Mouse (Mus musculus) forebrain, embryonic 16.5 days (tissue): ENCODE results near the gene Wasf2. TPM values are rescaled to one million over a fixed set of nuclear protein-coding genes. Genes with fewer than 3 reads are reported as not detected.

Experiments used
- ATAC-seq: fragments of 200-750 bp; cut with Nextera tagmentation; 2 replicates; pipeline ENCODE4 v1.8.0; 2017; ENCODE audit warnings: mild to moderate bottlenecking, moderate library complexity
- H3K27ac ChIP-seq: fragments of 300-500 bp; sonication (generic); 2 replicates; pipeline ENCODE4 v1.5.1; 2014; ENCODE audit warnings: low read length, control low read depth
- H3K27me3 ChIP-seq: fragments of 300-500 bp; sonication (generic); replicated peaks from 2 replicates; pipeline ENCODE4 v1.6.1; 2014; ENCODE audit warnings: low read length; ENCODE audit not compliant: control insufficient read depth, insufficient read depth
- H3K36me3 ChIP-seq: fragments of 300-500 bp; sonication (generic); 2 replicates; pipeline ENCODE4 v1.6.1; 2014; ENCODE audit not compliant: control insufficient read depth, insufficient read depth
- H3K4me1 ChIP-seq: fragments of 300-500 bp; sonication (generic); replicated peaks from 2 replicates; pipeline ENCODE4 v1.6.1; 2014; ENCODE audit warnings: low read length; ENCODE audit not compliant: control insufficient read depth, insufficient read depth
- H3K4me2 ChIP-seq: fragments of 300-500 bp; sonication (generic); 2 replicates; pipeline ENCODE4 v1.6.1; 2014; ENCODE audit warnings: mild to moderate bottlenecking, low read length, control low read depth
- H3K4me3 ChIP-seq: fragments of 300-500 bp; sonication (generic); replicated peaks from 2 replicates; pipeline ENCODE4 v1.5.1; 2014; ENCODE audit warnings: mild to moderate bottlenecking, low read length, control low read depth
- H3K9ac ChIP-seq: fragments of 300-500 bp; sonication (generic); replicated peaks from 2 replicates; pipeline ENCODE4 v1.6.1; 2014; ENCODE audit warnings: low read depth, low read length, control low read depth
- H3K9me3 ChIP-seq: fragments of 300-500 bp; sonication (generic); 2 replicates; pipeline ENCODE4 v1.6.1; 2016; ENCODE audit warnings: low read length; ENCODE audit not compliant: control insufficient read depth
- WGBS: fragments of 180-500 bp; shearing (Covaris S2); extraction: QIAGEN DNeasy Blood & Tissue Kit; methylation state at CpG from one replicate; pipeline ENCODE4 v1.1.7; 2014; 5-methylcytosine and 5-hydroxymethylcytosine counted together
- polyA plus RNA-seq: library from polyadenylated mRNA; unstranded; fragments of >200 nt; fragmentation: Nextera tagmentation; extraction: Ambion mirVana; gene quantifications from 2 replicates; pipeline ENCODE4 v1.2.1, GENCODE M21; 2015

Wasf2 gene
- polyA plus RNA-seq, 1 experiment from 2014 or later: 27.0 TPM

DNA sequence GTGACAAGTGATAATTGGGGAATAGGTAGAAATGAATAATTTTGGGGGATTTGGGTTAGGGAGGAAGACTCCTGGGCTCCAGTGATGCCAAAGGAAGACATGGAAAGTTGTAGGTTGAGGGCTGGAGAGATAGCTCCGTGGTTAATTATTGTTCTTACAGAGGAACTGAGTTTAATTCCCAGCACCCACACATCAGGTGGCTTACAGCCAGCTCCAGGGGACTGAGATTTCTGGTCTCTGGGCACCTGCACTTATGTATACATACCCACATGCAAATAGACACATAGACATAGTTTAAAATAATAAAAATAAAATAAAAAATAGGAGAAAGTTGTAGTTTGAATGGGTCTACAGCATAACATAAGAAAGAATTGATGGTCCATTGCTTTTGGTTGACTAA is 6.6 kb downstream of the Wasf2 start:
- Histone ChIP-seq H3K4me1 (peaks cover 5% of the 10 kb centered on the region), H3K27ac (no peak overlapping the region), H3K27me3 (no peaks in the 10 kb centered on the region), H3K4me2 (no peak overlapping the region), H3K4me3 (no peak overlapping the region), H3K9me3 (no peaks in the 10 kb centered on the region), H3K9ac (no peak overlapping the region), H3K36me3 (peaks cover 3% of the 10 kb centered on the region; the same call in 1 of the 2 replicates)
- WGBS: 73% methylated on average over 1 of the region's 1 CpGs
- no peak for ATAC-seq

DNA sequence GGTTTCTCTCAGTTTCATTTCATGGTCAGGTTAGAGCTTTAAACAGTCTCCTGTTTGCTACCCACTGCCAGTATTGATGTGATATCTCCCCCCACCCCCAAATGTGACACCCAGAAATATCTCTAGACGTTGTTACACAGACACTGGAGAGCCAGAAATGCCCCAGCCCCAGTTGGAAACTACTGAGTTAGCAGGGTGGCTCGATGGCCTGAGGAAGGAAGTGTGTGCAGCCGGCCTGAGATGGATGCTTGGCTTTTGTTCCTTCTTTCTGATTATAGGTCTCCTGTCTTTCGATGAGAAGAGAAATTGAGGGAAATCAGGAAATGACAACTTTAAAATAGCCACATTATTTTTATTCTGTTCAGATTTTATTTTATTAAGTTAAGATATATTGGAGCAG is 8.7 kb downstream of the Wasf2 start:
- Histone ChIP-seq H3K27me3 (no peaks in the 10 kb centered on the region), H3K9me3 (no peaks in the 10 kb centered on the region), H3K4me3 (no peak overlapping the region), H3K36me3 (peaks cover 3% of the 10 kb centered on the region; the same call in 1 of the 2 replicates), H3K9ac (no peak overlapping the region), H3K27ac (no peak overlapping the region), H3K4me1 (no peaks in the 10 kb centered on the region), H3K4me2 (no peak overlapping the region)
- ATAC-seq: no peak
- 85% methylated on average over 4 of the region's 4 CpGs for WGBS

DNA sequence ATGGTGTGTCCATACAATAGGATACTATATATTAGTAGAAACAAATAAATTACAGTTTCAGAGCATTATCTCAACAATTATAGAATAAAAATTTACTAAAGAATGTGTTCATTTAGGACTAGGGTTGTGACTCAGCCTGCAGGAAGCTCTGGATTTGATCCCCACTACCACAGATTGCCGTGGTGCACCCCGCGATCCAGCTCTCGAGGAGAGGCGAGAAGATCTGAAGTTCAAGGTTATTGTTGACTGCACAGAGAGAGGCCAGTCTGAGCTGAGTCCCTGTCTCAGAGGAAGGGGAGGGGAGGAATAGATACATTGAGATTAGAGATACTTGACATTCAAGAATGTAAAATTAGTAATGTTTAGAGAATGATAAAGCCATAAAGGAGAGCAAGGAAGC is 24.7 kb downstream of the Wasf2 start:
- H3K4me1 ChIP-seq: peaks cover 21% of the 10 kb centered on the region
- no peak overlapping the region for H3K27ac ChIP-seq
- ATAC-seq: no peak
- H3K27me3 ChIP-seq: no peaks in the 10 kb centered on the region
- H3K9me3 ChIP-seq: no peaks in the 10 kb centered on the region
- H3K36me3 ChIP-seq: no peaks in the 10 kb centered on the region
- no peak overlapping the region for H3K9ac ChIP-seq
- no peak overlapping the region for H3K4me3 ChIP-seq
- 96% methylated on average over 5 of the region's 5 CpGs for WGBS
- no peak overlapping the region for H3K4me2 ChIP-seq

DNA sequence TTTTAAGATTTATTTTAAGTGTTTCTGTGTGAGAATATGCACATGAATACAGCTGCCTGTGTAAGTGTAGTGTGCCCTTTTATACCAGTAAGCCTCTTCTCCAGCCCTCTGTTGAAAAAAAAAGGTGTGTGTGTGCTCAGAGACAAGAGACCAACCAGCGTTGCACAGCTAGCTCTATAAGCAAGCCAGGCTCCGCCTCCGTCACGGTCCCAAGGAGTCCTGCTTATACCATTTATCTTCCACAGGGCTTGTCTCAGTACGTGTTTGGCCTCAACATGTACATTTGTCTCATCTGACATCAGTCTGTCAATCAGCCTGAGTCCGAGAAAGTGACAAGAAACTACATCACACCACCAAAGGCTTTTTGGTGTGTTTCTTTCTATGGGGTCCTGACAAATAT is 25.4 kb downstream of the Wasf2 start:
- H3K4me2 ChIP-seq: no peak overlapping the region
- no peaks in the 10 kb centered on the region for H3K36me3 ChIP-seq
- no peak overlapping the region for H3K27ac ChIP-seq
- no peaks in the 10 kb centered on the region for H3K9me3 ChIP-seq
- no peaks in the 10 kb centered on the region for H3K27me3 ChIP-seq
- 87% methylated on average over 6 of the region's 6 CpGs for whole genome bisulfite sequencing
- H3K9ac ChIP-seq: no peak overlapping the region
- ATAC-seq: no peak
- no peak overlapping the region for H3K4me3 ChIP-seq
- peaks cover 26% of the 10 kb centered on the region for H3K4me1 ChIP-seq

DNA sequence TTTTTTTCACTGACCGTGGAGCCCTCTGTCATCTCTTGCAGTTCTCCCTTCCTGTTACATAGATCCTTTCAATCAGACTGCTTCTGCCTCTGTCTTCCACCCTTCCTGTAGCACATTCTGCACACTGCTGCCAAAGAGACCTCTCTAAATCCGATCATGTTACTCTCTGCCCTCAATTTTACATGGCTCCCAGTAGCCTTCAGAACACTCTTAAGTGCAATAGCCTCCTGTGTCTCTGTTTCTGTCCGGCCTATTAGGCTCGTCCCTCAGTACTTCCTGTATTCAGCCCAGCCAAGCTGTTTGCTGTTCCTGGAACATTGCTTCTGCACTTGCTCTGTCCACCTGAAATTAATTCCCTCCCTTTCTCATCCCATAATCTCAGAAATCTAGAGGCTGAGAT is 26.1 kb downstream of the Wasf2 start:
- Histone ChIP-seq H3K27ac (peak overlapping the region; percentile 37), H3K9ac (no peak overlapping the region), H3K4me1 (peaks cover 27% of the 10 kb centered on the region), H3K9me3 (no peaks in the 10 kb centered on the region), H3K4me3 (no peak overlapping the region), H3K4me2 (no peak overlapping the region), H3K27me3 (no peaks in the 10 kb centered on the region), H3K36me3 (no peaks in the 10 kb centered on the region)
- no peak for ATAC-seq
- 89% methylated on average over 4 of the region's 4 CpGs for WGBS

DNA sequence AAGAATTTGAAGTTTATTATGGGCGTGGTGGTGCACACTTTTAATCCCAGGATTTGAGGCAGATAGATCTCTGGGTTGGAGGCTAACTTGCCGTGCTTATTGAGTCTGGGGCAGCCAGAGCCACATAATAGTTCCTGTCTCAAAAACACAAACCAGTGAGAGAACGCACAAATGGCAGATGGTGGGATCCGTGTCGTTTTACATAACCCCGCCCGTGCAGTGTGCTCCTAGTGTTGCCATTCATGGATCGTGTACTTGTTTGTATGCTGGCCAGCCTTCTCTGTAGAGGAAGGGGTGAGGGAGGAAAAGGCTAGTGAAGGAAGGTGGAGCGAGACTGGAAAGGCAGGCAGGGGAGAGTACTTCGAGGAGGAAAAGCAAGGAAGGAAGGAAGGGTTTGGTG is 26.5 kb downstream of the Wasf2 start:
- H3K4me1 ChIP-seq: peaks cover 27% of the 10 kb centered on the region
- no peak overlapping the region for H3K4me3 ChIP-seq
- H3K27me3 ChIP-seq: no peaks in the 10 kb centered on the region
- no peak overlapping the region for H3K4me2 ChIP-seq
- no peak overlapping the region for H3K9ac ChIP-seq
- 56% methylated on average over 10 of the region's 10 CpGs for WGBS
- H3K9me3 ChIP-seq: no peaks in the 10 kb centered on the region
- no peaks in the 10 kb centered on the region for H3K36me3 ChIP-seq
- ATAC-seq: no peak
- H3K27ac ChIP-seq: peak overlapping the region; percentile 37

DNA sequence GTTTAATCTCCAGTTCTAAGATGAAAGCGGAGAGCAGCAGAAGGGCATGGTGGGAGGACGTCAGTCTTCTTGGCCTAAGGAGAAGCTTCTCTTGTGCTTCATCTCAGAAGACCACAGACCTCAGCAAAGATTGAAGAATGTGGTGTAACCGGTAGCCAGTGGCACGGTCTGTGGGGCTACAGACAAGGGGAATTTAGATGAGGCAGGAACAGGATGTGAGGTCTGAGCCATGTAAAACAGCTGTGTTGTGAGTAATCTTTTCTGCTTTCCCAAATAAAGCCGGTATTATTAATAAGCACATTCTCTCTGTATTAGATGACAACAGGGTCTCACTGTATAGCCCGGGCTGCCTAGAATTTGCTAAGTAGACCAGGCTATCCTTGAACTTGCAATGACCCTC is 28.8 kb downstream of the Wasf2 start:
- WGBS: 62% methylated on average over 6 of the region's 6 CpGs
- Histone ChIP-seq H3K4me1 (peaks cover 31% of the 10 kb centered on the region), H3K27ac (no peak overlapping the region), H3K4me3 (no peak overlapping the region), H3K9ac (no peak overlapping the region), H3K27me3 (no peaks in the 10 kb centered on the region), H3K36me3 (no peaks in the 10 kb centered on the region), H3K9me3 (no peaks in the 10 kb centered on the region), H3K4me2 (no peak overlapping the region)
- ATAC-seq: no peak

DNA sequence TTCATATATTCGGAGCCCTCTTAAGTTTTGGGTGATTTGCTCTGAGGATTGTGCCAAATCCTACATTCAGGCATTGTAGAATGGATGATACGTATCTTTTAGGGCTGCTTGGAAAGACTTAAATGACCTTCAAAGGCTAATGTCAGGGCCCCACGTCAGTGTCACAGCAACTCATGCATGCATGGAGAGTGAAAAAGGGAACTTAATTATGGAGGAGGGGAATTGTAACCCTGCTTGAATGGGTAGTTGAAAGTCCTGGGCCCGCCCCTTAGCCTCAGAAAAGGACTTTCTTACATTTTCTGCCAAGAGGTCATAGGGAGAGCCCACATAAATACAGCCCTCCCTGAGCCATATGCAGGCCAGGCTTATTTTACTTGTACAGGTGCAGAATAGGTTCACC is 29.3 kb downstream of the Wasf2 start:
- no peak overlapping the region for H3K4me3 ChIP-seq
- 29% methylated on average over 4 of the region's 4 CpGs for WGBS
- no peaks in the 10 kb centered on the region for H3K9me3 ChIP-seq
- no peaks in the 10 kb centered on the region for H3K36me3 ChIP-seq
- H3K27ac ChIP-seq: no peak overlapping the region
- no peak overlapping the region for H3K4me2 ChIP-seq
- H3K4me1 ChIP-seq: peaks cover 31% of the 10 kb centered on the region
- H3K9ac ChIP-seq: no peak overlapping the region
- ATAC-seq: no peak
- no peaks in the 10 kb centered on the region for H3K27me3 ChIP-seq

DNA sequence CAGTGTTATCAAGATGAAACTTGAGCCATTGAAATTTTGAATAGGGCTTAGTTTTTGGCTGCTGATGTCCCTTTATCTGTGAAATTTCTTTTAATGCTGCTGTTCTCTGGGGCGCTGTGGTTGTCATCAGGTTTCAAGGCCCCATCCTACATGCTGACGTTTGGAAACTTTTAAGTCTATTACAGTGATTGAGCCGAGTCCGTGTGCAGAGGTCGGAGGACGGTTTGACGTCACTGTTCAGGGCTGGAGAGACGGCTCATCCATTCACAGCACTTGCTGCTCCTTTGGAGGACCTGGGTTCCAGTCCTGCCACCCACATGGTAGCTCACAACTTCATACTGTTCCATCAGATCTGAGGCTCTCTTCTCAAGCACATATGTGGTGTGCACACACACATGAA is 29.9 kb downstream of the Wasf2 start:
- no peaks in the 10 kb centered on the region for H3K36me3 ChIP-seq
- no peak overlapping the region for H3K4me2 ChIP-seq
- no peak overlapping the region for H3K9ac ChIP-seq
- H3K27ac ChIP-seq: no peak overlapping the region
- H3K9me3 ChIP-seq: no peaks in the 10 kb centered on the region
- H3K4me1 ChIP-seq: peaks cover 31% of the 10 kb centered on the region
- WGBS: 55% methylated on average over 8 of the region's 8 CpGs
- H3K4me3 ChIP-seq: no peak overlapping the region
- H3K27me3 ChIP-seq: no peaks in the 10 kb centered on the region
- no peak for ATAC-seq

DNA sequence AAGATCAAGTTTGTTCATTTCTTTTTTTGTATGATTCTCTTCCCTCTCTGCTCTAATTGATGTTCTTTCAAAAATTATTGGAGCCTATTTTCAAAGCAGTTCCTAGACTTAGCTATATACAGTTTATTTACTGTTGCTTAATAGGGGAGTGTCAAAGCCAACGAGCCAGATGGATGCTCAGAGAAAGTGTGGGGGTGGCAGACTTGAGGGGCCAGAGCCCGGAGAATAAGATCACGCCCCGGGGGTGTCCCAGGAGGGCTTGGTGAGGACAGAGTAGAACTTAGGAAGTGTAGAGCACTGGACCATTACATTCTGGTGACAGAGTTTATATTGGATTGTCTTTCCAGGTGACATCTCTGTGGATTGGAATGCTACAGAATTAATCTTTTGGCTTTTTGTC is 30.5 kb downstream of the Wasf2 start:
- H3K4me2 ChIP-seq: no peak overlapping the region
- H3K9me3 ChIP-seq: no peaks in the 10 kb centered on the region
- peaks cover 31% of the 10 kb centered on the region for H3K4me1 ChIP-seq
- 69% methylated on average over 4 of the region's 4 CpGs for WGBS
- H3K36me3 ChIP-seq: no peaks in the 10 kb centered on the region
- no peak overlapping the region for H3K9ac ChIP-seq
- no peak overlapping the region for H3K27ac ChIP-seq
- H3K4me3 ChIP-seq: no peak overlapping the region
- H3K27me3 ChIP-seq: no peaks in the 10 kb centered on the region
- ATAC-seq: no peak
